Mouse (Mus musculus) embryo, embryonic 10 days (tissue): ENCODE measurements around the gene Olfr1423.
"Not testable (repeated sequence)": the region's sequence is repeated elsewhere in the genome, so short reads cannot be mapped to it uniquely, and the experiment has no call there.

Source experiments
- DNase-seq: peaks from one replicate; pipeline ENCODE4 v3.0.0-alpha.2; 2015; ENCODE audit warnings: low spot score

Olfr1423 gene

DNA sequence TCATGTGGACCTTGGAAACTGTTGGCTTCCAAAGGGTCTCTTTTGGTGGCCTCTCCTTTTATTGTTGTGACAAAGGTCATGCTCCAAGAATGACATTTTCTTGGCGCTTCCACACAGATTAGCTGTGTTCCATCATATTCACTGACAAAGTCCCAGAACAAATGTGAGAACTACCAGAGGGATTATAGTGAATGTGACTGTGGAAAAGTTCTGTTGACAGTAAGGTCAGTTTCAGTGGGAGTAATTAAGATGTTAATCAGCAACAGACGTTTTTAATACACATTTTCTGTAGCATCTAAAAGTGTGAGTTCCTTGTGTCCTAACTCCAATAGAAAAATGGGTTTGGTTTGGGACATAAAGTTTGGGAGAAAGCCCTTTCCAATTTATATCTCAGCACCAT lies at the start of gene Olfr1423:
TSS of gene Olfr1423 (minus strand) at position 101 of the 400 bp plus-strand sequence.
- DNase-seq = no peak

DNA sequence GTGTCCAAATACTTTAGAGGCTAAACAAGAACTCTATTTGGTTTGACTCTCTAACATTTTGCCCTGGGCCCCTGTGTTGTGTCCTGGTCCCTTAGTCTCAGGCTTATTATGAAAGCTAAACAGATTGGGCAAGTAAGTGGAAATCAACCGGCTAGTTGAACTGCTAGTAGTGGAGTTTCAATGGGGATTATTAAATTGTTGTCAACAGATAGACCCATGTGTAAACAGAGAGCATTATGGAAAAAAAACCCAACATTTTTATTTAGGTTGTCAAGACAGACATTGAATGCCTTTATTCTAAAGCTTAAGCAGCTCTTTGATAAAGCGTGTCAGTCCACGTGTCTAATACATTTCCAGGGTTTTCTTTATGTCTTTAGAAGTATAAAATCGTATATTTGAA lies 36.5 kb upstream of the Olfr1423 start, which contains the start of gene Olfr1425:
TSS of gene Olfr1425 (minus strand) at position 101 of the 400 bp plus-strand sequence.
- DNase-seq = not testable (repeated sequence)

DNA sequence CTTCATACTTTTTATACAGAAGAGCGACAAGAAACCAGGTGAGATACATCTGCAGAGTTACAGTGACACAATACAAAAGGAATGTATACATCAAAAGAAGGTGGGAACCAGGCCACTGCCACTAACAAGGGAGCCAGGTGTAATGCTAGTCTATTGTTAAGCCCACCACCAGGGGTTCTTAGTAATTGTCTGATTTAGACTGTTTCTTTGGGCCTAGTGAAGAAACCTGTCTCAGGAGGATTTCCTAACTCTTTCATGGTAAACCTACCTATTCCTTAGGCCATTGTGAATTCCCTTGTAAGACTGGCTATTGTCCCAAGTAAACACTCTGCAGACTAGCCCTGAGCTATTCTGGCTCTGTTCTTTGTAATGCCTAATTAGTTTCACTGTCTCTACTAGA lies 28.4 kb upstream of the Olfr1423 start:
- not testable (repeated sequence) for DNase-seq

DNA sequence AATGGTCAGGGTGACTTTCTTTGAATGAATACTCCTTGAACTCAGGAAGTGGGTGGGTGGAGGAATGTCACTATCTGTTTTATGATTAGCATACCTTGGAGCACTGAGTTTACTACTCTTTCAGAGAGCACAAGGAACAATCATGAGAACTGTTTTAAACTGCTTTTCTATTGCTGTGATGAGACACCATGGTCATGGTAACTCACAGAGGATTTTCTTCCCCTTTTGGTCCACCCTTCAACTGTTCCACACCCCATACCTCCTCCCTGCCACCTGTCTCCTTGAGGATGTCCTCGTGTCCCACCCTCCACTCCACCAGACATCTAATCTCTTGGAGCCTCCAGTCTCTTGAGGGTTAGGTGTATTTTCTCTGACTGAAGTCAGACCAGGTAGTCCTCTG lies 26.7 kb upstream of the Olfr1423 start:
- not testable (repeated sequence) for DNase-seq

DNA sequence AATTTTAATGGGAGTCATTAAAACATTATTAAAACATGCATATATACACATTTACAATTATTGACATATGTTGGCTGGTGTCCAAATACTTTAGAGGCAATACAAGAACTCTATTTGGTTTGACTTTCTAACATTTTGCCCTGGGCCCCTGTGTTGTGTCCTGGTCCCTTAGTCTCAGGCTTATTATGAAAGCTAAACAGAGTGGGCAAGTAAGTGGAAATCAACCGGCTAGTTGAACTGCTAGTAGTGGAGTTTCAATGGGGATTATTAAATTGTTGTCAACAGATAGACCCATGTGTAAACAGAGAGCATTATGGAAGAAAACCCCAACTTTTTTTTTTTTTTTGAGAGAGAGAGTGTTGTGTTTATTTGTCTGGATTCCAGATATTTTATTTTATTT lies 21.5 kb upstream of the Olfr1423 start, which contains the start of gene Olfr1424:
TSS of gene Olfr1424 (minus strand) at position 101 of the 400 bp plus-strand sequence.
- DNase-seq = not testable (repeated sequence)

- DNase-seq = no peak
Observed at GRCm38 (mm10) chr19:12043163-12043562, 2.0 kb upstream of the Olfr1423 start.

- no peak for DNase-seq
Observed at GRCm38 (mm10) chr19:12037727-12038126, 3.4 kb downstream of the Olfr1423 start.

GRCm38 (mm10) chr19:12026606-12027005 lies 14.5 kb downstream of the Olfr1423 start:
- no peak for DNase-seq

DNA sequence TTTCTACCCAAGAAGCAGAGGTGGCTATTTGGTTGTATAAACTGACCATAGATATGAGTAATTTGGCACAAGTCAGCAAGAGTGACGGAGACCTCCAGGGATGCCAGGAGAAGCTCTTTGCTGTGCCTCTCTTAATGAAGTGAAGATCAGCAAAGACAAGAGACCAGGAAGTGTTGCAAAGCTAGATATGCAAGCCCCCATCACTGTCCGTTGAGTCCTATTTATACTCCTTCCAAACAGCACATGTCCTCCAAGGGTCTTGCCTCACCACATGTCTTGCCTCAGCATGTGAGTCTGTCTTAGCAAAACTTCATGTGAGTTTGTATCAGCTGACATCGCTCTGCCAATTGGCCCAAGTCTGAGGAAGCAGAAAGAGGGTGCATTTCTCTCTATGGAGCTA lies 15.8 kb downstream of the Olfr1423 start:
- no peak for DNase-seq

GRCm38 (mm10) chr19:12024149-12024548 lies 17.0 kb downstream of the Olfr1423 start:
- DNase-seq = no peak

DNA sequence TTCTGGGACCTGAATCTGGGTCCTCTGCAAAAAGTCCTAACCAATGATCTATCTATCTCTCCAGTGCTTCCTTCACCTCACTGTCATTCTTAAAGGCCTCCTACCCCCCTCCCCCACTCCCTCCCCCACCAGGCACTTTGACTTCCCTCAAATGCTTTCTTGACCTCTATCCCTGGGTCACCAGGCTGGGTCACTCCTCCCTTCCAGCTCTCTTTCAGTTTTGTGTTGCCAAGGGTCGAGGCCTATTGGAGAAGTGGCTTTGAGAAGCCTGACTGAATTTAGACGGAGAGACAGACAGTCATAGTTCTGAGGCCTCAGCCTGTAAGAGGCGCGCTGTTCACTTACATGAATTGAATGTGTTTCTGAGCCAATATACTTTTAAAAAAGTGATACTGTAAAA lies 24.9 kb downstream of the Olfr1423 start:
- no peak for DNase-seq

- DNase-seq = peak; percentile 39
Observed at GRCm38 (mm10) chr19:12015708-12016107, 25.4 kb downstream of the Olfr1423 start.

DNA sequence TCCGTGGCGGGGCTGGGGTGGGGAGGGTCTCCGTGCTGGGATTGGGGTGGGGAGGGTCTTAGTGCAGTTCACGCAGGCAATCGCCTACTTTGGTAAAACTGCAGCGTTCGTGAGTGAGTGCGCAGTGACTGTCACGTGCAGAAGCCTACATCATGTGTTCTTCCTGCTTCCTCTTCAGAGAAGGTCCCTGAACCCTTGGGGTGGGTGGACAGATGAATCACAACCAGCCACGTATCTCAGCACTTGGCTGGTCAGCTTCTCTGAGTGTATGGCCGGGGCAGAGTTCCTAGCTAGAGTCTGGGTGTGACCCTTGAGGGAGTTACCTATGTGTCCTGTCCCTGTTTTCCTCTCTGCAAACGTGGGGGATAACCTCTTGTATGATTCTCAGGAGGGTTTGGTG lies 27.9 kb downstream of the Olfr1423 start:
- peak; percentile 77 for DNase-seq

DNA sequence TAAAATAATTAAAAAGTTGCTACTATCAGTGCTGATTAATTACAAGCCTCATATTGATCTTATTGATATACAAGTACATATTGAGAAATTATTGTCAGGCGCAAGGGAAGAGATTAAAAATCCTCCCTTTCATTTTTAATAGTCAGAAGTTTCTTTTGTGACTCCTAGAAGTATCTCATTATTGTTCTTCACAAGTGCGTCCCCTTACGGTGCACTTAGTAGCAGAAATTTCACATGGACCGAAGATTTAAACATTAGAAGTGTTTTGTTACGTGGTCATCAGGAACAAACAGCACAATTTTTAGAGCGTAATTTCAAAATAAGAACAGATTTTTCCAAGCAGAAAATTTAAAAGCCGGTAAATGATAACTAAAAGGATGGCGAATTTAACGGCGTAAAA lies 28.5 kb downstream of the Olfr1423 start:
- peak; percentile 9 for DNase-seq

- DNase-seq = peak; percentile 93
Observed at GRCm38 (mm10) chr19:12011560-12012556, 29.3 kb downstream of the Olfr1423 start.

GRCm38 (mm10) chr19:12010916-12011559 lies 30.1 kb downstream of the Olfr1423 start:
- peak; percentile 93 for DNase-seq

GRCm38 (mm10) chr19:12010281-12010771 lies 30.8 kb downstream of the Olfr1423 start:
- peak; percentile 87 for DNase-seq

- peak; percentile 77 for DNase-seq
Observed at GRCm38 (mm10) chr19:12009501-12010280, 31.4 kb downstream of the Olfr1423 start.

- peak; percentile 23 for DNase-seq
Observed at GRCm38 (mm10) chr19:12008410-12009380, 32.4 kb downstream of the Olfr1423 start.

DNA sequence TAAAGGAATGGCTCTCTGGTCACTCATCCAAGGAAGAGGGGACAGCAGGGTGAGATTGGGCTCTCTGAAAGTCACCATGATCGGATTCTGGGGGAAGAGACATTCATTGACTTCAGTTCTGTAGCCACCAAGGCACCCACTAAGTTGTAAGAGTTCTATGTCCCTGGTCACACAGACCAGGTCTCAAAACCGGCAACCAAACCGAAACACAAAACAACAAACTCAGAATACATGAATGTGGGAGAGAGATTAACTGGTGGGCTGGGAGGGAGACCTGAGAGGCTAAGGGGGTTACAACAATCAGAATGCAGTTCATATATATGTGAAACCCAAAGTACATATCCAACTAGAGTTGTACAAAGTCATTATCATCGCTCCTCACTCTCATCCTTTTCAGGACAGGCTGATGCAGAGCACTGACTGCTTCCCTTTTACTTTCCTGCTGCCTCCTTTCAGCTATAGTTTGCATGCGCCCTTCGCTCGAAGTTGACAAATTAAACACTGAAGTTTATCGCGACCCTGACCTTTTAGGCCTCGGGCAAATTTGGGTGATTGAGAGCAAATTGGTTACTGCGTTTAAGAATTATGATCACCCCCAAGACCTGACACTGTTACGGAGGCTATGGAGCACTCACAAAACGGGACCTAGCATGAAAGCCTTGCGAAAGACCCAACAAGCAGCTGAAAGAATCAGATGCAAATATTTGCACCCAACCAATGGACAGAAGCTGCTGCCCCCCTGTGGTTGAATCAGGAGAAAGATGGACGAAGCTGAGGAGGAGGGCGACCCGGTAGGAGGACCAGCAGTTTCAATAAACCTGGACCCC lies 33.8 kb downstream of the Olfr1423 start:
- DNase-seq = peak; percentile 80
